ENCODE assay signal across 20 mouse cellular contexts in the genomic region with DNA sequence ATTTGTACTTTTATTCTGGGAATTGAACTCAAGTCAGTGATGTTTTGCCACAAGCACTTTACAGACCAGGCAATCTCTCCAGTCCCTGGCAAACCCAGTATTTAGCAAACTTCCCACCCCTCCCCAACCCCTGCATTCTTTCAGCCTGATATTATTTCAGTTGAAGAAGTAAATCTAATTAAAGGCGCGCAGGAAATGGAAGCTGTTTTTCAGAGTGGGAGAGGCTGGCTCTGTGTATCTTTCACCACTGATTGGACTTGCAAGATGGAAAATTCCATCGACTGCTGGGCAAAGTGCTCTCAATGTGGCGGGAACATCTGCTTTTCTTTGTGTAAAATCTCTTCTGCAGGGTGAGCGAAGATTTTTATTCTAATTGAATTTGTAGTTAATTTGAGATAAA.
DNase-seq lines count a peak whose midpoint lies in the region; ATAC-seq and TF ChIP-seq lines count a peak whose summit lies in the region.
"Had no signal": no experiment of that assay in that cellular context is flagged by ENCODE, and none has a peak within 500 bp of the region (broad histone marks: within the 10 kb centered on the region; RNA-seq: fewer than 3 reads in every experiment).

No protein-coding gene starts in this region.

- peaks cover 7% of the 10 kb centered on the region for H3K4me1 ChIP-seq in kidney, embryonic 14.5 days (ENCODE audit: control insufficient read depth, insufficient read depth, low read length)
- peaks cover 4% of the 10 kb centered on the region; the same call in 1 of the 2 replicates for H3K4me1 ChIP-seq in stomach, embryonic 16.5 days (ENCODE audit: control insufficient read depth, insufficient read depth, low read length)
- H3K4me1 ChIP-seq in stomach, postnatal 0 days (replicated peaks; ENCODE audit: control insufficient read depth, insufficient read depth): no peaks in the 10 kb centered on the region
- H3K4me1 ChIP-seq: midbrain, embryonic 10.5 days had no signal

- peak; percentile 88 for DNase-seq in heart, adult 11 months
- DNase-seq in heart, adult 8-10 months (ENCODE audit: low spot score): no peak
- no peak for DNase-seq in kidney, adult 18-20 months
- DNase-seq in stomach, postnatal 0 days (ENCODE audit: low spot score): no peak
- no peak for DNase-seq in layer of hippocampus, postnatal 14 days (ENCODE audit: low spot score in 2 of 2)
- DNase-seq: adrenal gland, postnatal 14 days; cerebellum, adult 9-11 months; heart, postnatal 14 days; layer of hippocampus, postnatal 36 days; lung, postnatal 14 days; right cerebral cortex, adult 18-20 months; thymus, postnatal 4 days had no signal

- TF ChIP-seq CTCF in stomach, postnatal 0 days (IDR thresholded peaks at IDR 0.05; ENCODE audit: low read depth): no peak

- H3K4me3 ChIP-seq in kidney, embryonic 14.5 days (ENCODE audit: low read length): no peak overlapping the region
- no peak overlapping the region for H3K4me3 ChIP-seq in stomach, embryonic 16.5 days (replicated peaks; ENCODE audit: low read length)
- no peak overlapping the region for H3K4me3 ChIP-seq in stomach, postnatal 0 days (ENCODE audit: low read depth, low read length)
- H3K4me3 ChIP-seq: limb, embryonic 13.5 days; midbrain, embryonic 10.5 days had no signal

- ATAC-seq in kidney, embryonic 14.5 days (ENCODE audit: low FRiP score, low TSS enrichment): peak; percentile 39; the same call in 1 of the 2 replicates
- no peak for ATAC-seq in stomach, embryonic 16.5 days (ENCODE audit: insufficient read depth, low FRiP score)
- ATAC-seq in stomach, postnatal 0 days (ENCODE audit: low FRiP score, low TSS enrichment): no peak
- no peak for ATAC-seq in granulocyte monocyte progenitor cell, adult 5-6 weeks (replicated peaks; ENCODE audit: poor library complexity, severe bottlenecking)
- ATAC-seq: CD4-positive, CD25-positive, alpha-beta regulatory T cell, adult 4 months had no signal

- H3K27ac ChIP-seq in kidney, embryonic 14.5 days (ENCODE audit: low read depth, low read length): peak overlapping the region; percentile 31; the same call in 1 of the 2 replicates
- H3K27ac ChIP-seq in stomach, embryonic 16.5 days (ENCODE audit: low read length): 0 out of 2 replicates have a peak overlapping the region, but pooled peaks have one; percentile 8
- H3K27ac ChIP-seq in stomach, postnatal 0 days (replicated peaks): no peak overlapping the region
- H3K27ac ChIP-seq: hindbrain, embryonic 14.5 days; limb, embryonic 13.5 days; liver, embryonic 14.5 days; midbrain, embryonic 10.5 days had no signal

- TF ChIP-seq EP300 in stomach, postnatal 0 days (optimal IDR thresholded peaks at IDR 0.05): no peak

- H3K9me3 ChIP-seq in kidney, embryonic 14.5 days (ENCODE audit: control insufficient read depth, low read length): no peaks in the 10 kb centered on the region
- H3K9me3 ChIP-seq in stomach, embryonic 16.5 days (replicated peaks; ENCODE audit: control insufficient read depth, low read length): no peaks in the 10 kb centered on the region
- H3K9me3 ChIP-seq in stomach, postnatal 0 days (ENCODE audit: control insufficient read depth, low read length): no peaks in the 10 kb centered on the region
- H3K9me3 ChIP-seq: limb, embryonic 13.5 days; midbrain, embryonic 10.5 days had no signal

- WGBS in kidney, embryonic 14.5 days: 58% methylated on average over 5 of the region's 5 CpGs
- WGBS in stomach, embryonic 16.5 days: 46% methylated on average over 5 of the region's 5 CpGs
- 59% methylated on average over 5 of the region's 5 CpGs for WGBS in stomach, postnatal 0 days

- H3K27me3 ChIP-seq in kidney, embryonic 14.5 days (ENCODE audit: control insufficient read depth, insufficient read depth, low read length): no peaks in the 10 kb centered on the region
- no peaks in the 10 kb centered on the region for H3K27me3 ChIP-seq in stomach, embryonic 16.5 days (ENCODE audit: control insufficient read depth, insufficient read depth, low read length)
- H3K27me3 ChIP-seq in stomach, postnatal 0 days (ENCODE audit: control insufficient read depth, insufficient read depth, low read length): no peaks in the 10 kb centered on the region

- no peak overlapping the region for H3K4me2 ChIP-seq in kidney, embryonic 14.5 days (replicated peaks; ENCODE audit: low read depth, low read length)
- H3K4me2 ChIP-seq in stomach, embryonic 16.5 days (ENCODE audit: low read depth, low read length): no peak overlapping the region
- H3K4me2 ChIP-seq in stomach, postnatal 0 days (replicated peaks; ENCODE audit: low read depth): no peak overlapping the region
- H3K4me2 ChIP-seq: hindbrain, embryonic 14.5 days; limb, embryonic 13.5 days had no signal

- H3K9ac ChIP-seq in kidney, embryonic 14.5 days (ENCODE audit: low read depth, low read length): no peak overlapping the region
- no peak overlapping the region for H3K9ac ChIP-seq in stomach, embryonic 16.5 days (ENCODE audit: low read length)
- no peak overlapping the region for H3K9ac ChIP-seq in stomach, postnatal 0 days (ENCODE audit: low read length)
- H3K9ac ChIP-seq: hindbrain, embryonic 14.5 days; limb, embryonic 13.5 days; liver, embryonic 14.5 days had no signal

- no peaks in the 10 kb centered on the region for H3K36me3 ChIP-seq in kidney, embryonic 14.5 days (ENCODE audit: control insufficient read depth, insufficient read depth, low read length)
- H3K36me3 ChIP-seq in stomach, embryonic 16.5 days (ENCODE audit: control insufficient read depth, insufficient read depth, low read length): no peaks in the 10 kb centered on the region
- H3K36me3 ChIP-seq in stomach, postnatal 0 days (ENCODE audit: control insufficient read depth, insufficient read depth, low read length): no peaks in the 10 kb centered on the region
- H3K36me3 ChIP-seq: limb, embryonic 13.5 days; midbrain, embryonic 10.5 days had no signal
